Comparison of ENCODE assay signal across 18 mouse cellular contexts in genomic region chr1:135557976-135558375, GRCm38 (mm10). TPM values are rescaled to one million over a fixed set of nuclear protein-coding genes. Genes with fewer than 3 reads are reported as not detected.
A peak's percentile ranks its signal among the peaks of the same experiment; 100 is the strongest.
DNase-seq lines count a peak whose midpoint lies in the region; ATAC-seq lines count a peak whose summit lies in the region.
"Had no signal": no experiment of that assay in that cellular context is flagged by ENCODE, and none has a peak within 500 bp of the region (broad histone marks: within the 10 kb centered on the region; RNA-seq: fewer than 3 reads in every experiment).

No protein-coding gene starts in this region.

- intact Hi-C loops in left cerebral cortex, postnatal 10 days (cut with DNase I) = no loop called here

- 37% methylated on average over 6 of the region's 6 CpGs for WGBS in heart, embryonic 15.5 days

- no peaks in the 10 kb centered on the region for H3K27me3 ChIP-seq in heart, embryonic 15.5 days
- H3K27me3 ChIP-seq: embryonic facial prominence, embryonic 13.5 days; heart, embryonic 13.5 days; hindbrain, embryonic 15.5 days; liver, embryonic 12.5 days; megakaryocyte, embryonic 14.5 days; neural tube, embryonic 15.5 days had no signal

- H3K27ac ChIP-seq in heart, embryonic 15.5 days = 0 out of 2 replicates have a peak overlapping the region, but pooled peaks have one; percentile 28
- H3K27ac ChIP-seq: embryonic facial prominence, embryonic 13.5 days; gastrocnemius, adult 2 months; heart, embryonic 13.5 days; hindbrain, embryonic 15.5 days; liver, embryonic 12.5 days; neural tube, embryonic 15.5 days had no signal

- H3K4me2 ChIP-seq in heart, embryonic 15.5 days = no peak overlapping the region
- H3K4me2 ChIP-seq: embryonic facial prominence, embryonic 13.5 days; heart, embryonic 13.5 days; hindbrain, embryonic 15.5 days; liver, embryonic 12.5 days; neural tube, embryonic 15.5 days had no signal

- no peaks in the 10 kb centered on the region for H3K9me3 ChIP-seq in heart, embryonic 15.5 days (replicated peaks)
- H3K9me3 ChIP-seq: embryonic facial prominence, embryonic 13.5 days; G1E; heart, embryonic 13.5 days; hindbrain, embryonic 15.5 days; liver, embryonic 12.5 days; megakaryocyte, embryonic 14.5 days; neural tube, embryonic 15.5 days had no signal

- H3K4me1 ChIP-seq in heart, embryonic 15.5 days (replicated peaks) = peaks cover 45% of the 10 kb centered on the region

- no peak overlapping the region for H3K9ac ChIP-seq in heart, embryonic 15.5 days
- H3K9ac ChIP-seq: embryonic facial prominence, embryonic 13.5 days; heart, embryonic 13.5 days; hindbrain, embryonic 15.5 days; liver, embryonic 12.5 days; neural tube, embryonic 15.5 days had no signal

- H3K36me3 ChIP-seq in heart, embryonic 15.5 days = no peaks in the 10 kb centered on the region
- H3K36me3 ChIP-seq: embryonic facial prominence, embryonic 13.5 days; G1E; hindbrain, embryonic 15.5 days; liver, embryonic 12.5 days; neural tube, embryonic 15.5 days had no signal

- no peak overlapping the region for H3K4me3 ChIP-seq in heart, embryonic 15.5 days
- H3K4me3 ChIP-seq: embryonic facial prominence, embryonic 13.5 days; gastrocnemius, adult 2 months; heart, embryonic 13.5 days; hindbrain, embryonic 15.5 days; liver, embryonic 12.5 days; megakaryocyte, embryonic 14.5 days; neural tube, embryonic 15.5 days had no signal

- ATAC-seq in heart, embryonic 15.5 days (replicated peaks; ENCODE audit: insufficient number of reproducible peaks, insufficient read depth, low FRiP score, low read depth) = no peak; the same call in 1 of the 2 replicates
- ATAC-seq: forebrain, embryonic 14.5 days; liver, embryonic 12.5 days had no signal

- no peak for DNase-seq in heart, adult 18-20 months
- peak; percentile 30 for DNase-seq in lung, postnatal 36 days
- no peak for DNase-seq in lung, postnatal 14 days
- DNase-seq in kidney, postnatal 10 days = peak; percentile 59
- DNase-seq in cerebellum, postnatal 14 days = no peak
- DNase-seq in urinary bladder, postnatal 10 days (ENCODE audit: low spot score) = no peak
- DNase-seq in left cerebral cortex, postnatal 10 days (ENCODE audit: extremely low spot score in 1 of 2, low spot score in 2 of 2) = no peak
- DNase-seq: gastrocnemius, adult 2 months; retina, postnatal 1 day had no signal

RNA-seq across cellular contexts. Expression of gene Nav1, which starts 49.1 kb away (rescaled TPM):
- 20.7 and 27.8 TPM in 2 replicates for polyA plus RNA-seq in heart, embryonic 15.5 days (2015; fragmentation: Nextera tagmentation; extraction: Ambion mirVana)
- total RNA-seq in heart, adult 18-20 months (2021) = 10 to 100 TPM; 16.3 to 16.7 TPM
- 100 to 1,000 TPM; 227 to 238 TPM for total RNA-seq in left cerebral cortex, postnatal 10 days (2021)
- polyA plus RNA-seq: G1E had no signal

Comparison
In these comparisons a context has a peak if more than half of its experiments do, and no peak if none do; other contexts are left out.
1. DNase-seq: peak in lung, postnatal 36 days (single experiment) and kidney, postnatal 10 days (single experiment); none in heart, adult 18-20 months (0 of 2), lung, postnatal 14 days (single experiment), cerebellum, postnatal 14 days (0 of 2), urinary bladder, postnatal 10 days (single experiment) and left cerebral cortex, postnatal 10 days (0 of 2).
2. RNA of gene Nav1, which starts 49.1 kb away (total RNA-seq): 227 to 238 TPM in left cerebral cortex, postnatal 10 days; 16.3 to 16.7 TPM in heart, adult 18-20 months; every median in the first group is over 10 times any median in the second.